Mouse (Mus musculus) intestine, embryonic 14.5 days (tissue): ENCODE measurements around the gene Cbfa2t2. TPM values are rescaled to one million over a fixed set of nuclear protein-coding genes. Genes with fewer than 3 reads are reported as not detected.
A peak's percentile ranks its signal among the peaks of the same experiment; 100 is the strongest.

ENCODE experiments used
- ATAC-seq: fragments of 200-750 bp; cut with Nextera tagmentation; replicated peaks from 2 replicates; pipeline ENCODE4 v1.8.0; 2017; ENCODE audit warnings: low read depth, moderate number of reproducible peaks, moderate TSS enrichment, moderate library complexity; ENCODE audit not compliant: low FRiP score, low TSS enrichment
- DNase-seq: peaks from one replicate; pipeline ENCODE4 v3.0.0-alpha.2; 2018; ENCODE audit warnings: low spot score
- H3K27ac ChIP-seq: fragments of 300-500 bp; sonication (generic); 2 replicates; pipeline ENCODE4 v1.5.1; 2014; ENCODE audit warnings: low read depth, mild to moderate bottlenecking, control low read depth
- H3K27me3 ChIP-seq: fragments of 300-500 bp; sonication (generic); replicated peaks from 2 replicates; pipeline ENCODE4 v1.6.1; 2014; ENCODE audit warnings: low read length, control low read depth; ENCODE audit not compliant: control insufficient read depth, insufficient read depth
- H3K36me3 ChIP-seq: fragments of 300-500 bp; sonication (generic); 2 replicates; pipeline ENCODE4 v1.6.1; 2014; ENCODE audit warnings: low read length, control low read depth; ENCODE audit not compliant: control insufficient read depth, insufficient read depth
- H3K4me1 ChIP-seq: fragments of 300-500 bp; sonication (generic); replicated peaks from 2 replicates; pipeline ENCODE4 v1.6.1; 2014; ENCODE audit warnings: low read length, control low read depth, mixed read lengths; ENCODE audit not compliant: control insufficient read depth, insufficient read depth
- H3K4me2 ChIP-seq: fragments of 300-500 bp; sonication (generic); 2 replicates; pipeline ENCODE4 v1.6.1; 2014; ENCODE audit warnings: low read length
- H3K4me3 ChIP-seq: fragments of 300-500 bp; sonication (generic); 2 replicates; pipeline ENCODE4 v1.5.1; 2014; ENCODE audit warnings: low read depth, low read length, control low read depth, mixed read lengths
- H3K9ac ChIP-seq: fragments of 300-500 bp; sonication (generic); 2 replicates; pipeline ENCODE4 v1.6.1; 2014; ENCODE audit warnings: mild to moderate bottlenecking, low read length
- H3K9me3 ChIP-seq: fragments of 300-500 bp; sonication (generic); 2 replicates; pipeline ENCODE4 v1.6.1; 2016; ENCODE audit warnings: low read length, control low read depth; ENCODE audit not compliant: control insufficient read depth
- WGBS: fragments of 180-500 bp; shearing (Covaris S2); extraction: QIAGEN DNeasy Blood & Tissue Kit; methylation state at CpG from one replicate; pipeline ENCODE4 v1.1.7; 2014; 5-methylcytosine and 5-hydroxymethylcytosine counted together
- polyA plus RNA-seq: library from polyadenylated mRNA; unstranded; fragments of >200 nt; fragmentation: Nextera tagmentation; extraction: Ambion mirVana; gene quantifications from 2 replicates; pipeline ENCODE4 v1.2.1, GENCODE M21; 2014

Gene Cbfa2t2
- polyA plus RNA-seq, 1 experiment from 2014 or later: 33.6 TPM

GRCm38 (mm10) chr2:154567766-154568165 is 131.5 kb downstream of the Cbfa2t2 start:
- Histone ChIP-seq H3K9ac (peak overlapping the region; percentile 75), H3K36me3 (peaks cover 17% of the 10 kb centered on the region; the same call in 1 of the 2 replicates), H3K9me3 (no peaks in the 10 kb centered on the region), H3K4me3 (peak overlapping the region; percentile 74), H3K27me3 (no peaks in the 10 kb centered on the region), H3K4me2 (peak overlapping the region; percentile 77), H3K4me1 (peaks cover 26% of the 10 kb centered on the region), H3K27ac (peak overlapping the region; percentile 93; the same call in 1 of the 2 replicates)
- 57% methylated on average over 2 of the region's 2 CpGs for whole genome bisulfite sequencing
- ATAC-seq (no peak), DNase-seq (no peak)

GRCm38 (mm10) chr2:154568329-154569070 is 132.2 kb downstream of the Cbfa2t2 start:
- Histone ChIP-seq H3K4me2 (peak overlapping the region; percentile 77), H3K4me1 (peaks cover 26% of the 10 kb centered on the region), H3K36me3 (peaks cover 12% of the 10 kb centered on the region; the same call in 1 of the 2 replicates), H3K4me3 (peak overlapping the region; percentile 74), H3K27me3 (no peaks in the 10 kb centered on the region), H3K9me3 (no peaks in the 10 kb centered on the region), H3K27ac (peak overlapping the region; percentile 93), H3K9ac (peak overlapping the region; percentile 75)
- ATAC-seq: peak; percentile 1; the same call in 1 of the 2 replicates
- 18% methylated on average over 10 of the region's 10 CpGs for WGBS
- peak; percentile 87 for DNase-seq

- ATAC-seq (peak; percentile 82), DNase-seq (peak; percentile 89)
- Histone ChIP-seq H3K27me3 (no peaks in the 10 kb centered on the region), H3K4me3 (peak overlapping the region; percentile 74), H3K9me3 (no peaks in the 10 kb centered on the region), H3K27ac (peak overlapping the region; percentile 93), H3K36me3 (peaks cover 5% of the 10 kb centered on the region; the same call in 1 of the 2 replicates), H3K9ac (peak overlapping the region; percentile 75), H3K4me1 (peaks cover 26% of the 10 kb centered on the region), H3K4me2 (peak overlapping the region; percentile 77)
- WGBS: under 1% methylated on average over 62 of the region's 70 CpGs
These were observed 132.9 kb downstream of the Cbfa2t2 start for GRCm38 (mm10) chr2:154569071-154569748.

GRCm38 (mm10) chr2:154569836-154570286 is 133.6 kb downstream of the Cbfa2t2 start, which contains the start of gene E2f1:
Gene E2f1, minus strand, starts transcription at chr2:154569892.
- H3K27ac ChIP-seq: peak within 1 kb of the TSS; percentile 93

GRCm38 (mm10) chr2:154570666-154571065 is 134.4 kb downstream of the Cbfa2t2 start:
- ATAC-seq (no peak), DNase-seq (no peak)
- Histone ChIP-seq H3K36me3 (no peaks in the 10 kb centered on the region), H3K4me1 (peaks cover 26% of the 10 kb centered on the region), H3K9ac (no peak overlapping the region), H3K27ac (no peak overlapping the region; the same call in 1 of the 2 replicates), H3K4me2 (peak overlapping the region; percentile 77; the same call in 1 of the 2 replicates), H3K9me3 (no peaks in the 10 kb centered on the region), H3K4me3 (no peak overlapping the region), H3K27me3 (no peaks in the 10 kb centered on the region)
- WGBS: 61% methylated on average over 4 of the region's 4 CpGs

More at GRCm38 (mm10) chr2:154569836-154570286, 133.6 kb downstream of the Cbfa2t2 start, which contains the start of gene E2f1:
- Histone ChIP-seq H3K4me1 (peaks cover 26% of the 10 kb centered on the region), H3K36me3 (0 out of 2 replicates have a peak, but pooled peaks cover under 1% of the 10 kb centered on the region), H3K4me3 (peak within 1 kb of the TSS; percentile 74), H3K9me3 (no peaks in the 10 kb centered on the region), H3K4me2 (peak within 1 kb of the TSS; percentile 77), H3K9ac (peak within 1 kb of the TSS; percentile 75), H3K27me3 (no peaks in the 10 kb centered on the region)
- under 1% methylated on average over 44 of the region's 44 CpGs for WGBS
- peak; percentile 97 for ATAC-seq
- peak; percentile 96 for DNase-seq

GRCm38 (mm10) chr2:154571266-154571665 is 135.0 kb downstream of the Cbfa2t2 start:
- H3K36me3 ChIP-seq: no peaks in the 10 kb centered on the region
- peaks cover 26% of the 10 kb centered on the region for H3K4me1 ChIP-seq
- no peak for ATAC-seq
- no peak overlapping the region for H3K4me2 ChIP-seq
- DNase-seq: no peak
- no peak overlapping the region for H3K9ac ChIP-seq
- no peaks in the 10 kb centered on the region for H3K27me3 ChIP-seq
- no peak overlapping the region for H3K27ac ChIP-seq
- WGBS: 84% methylated on average over 4 of the region's 4 CpGs
- no peaks in the 10 kb centered on the region for H3K9me3 ChIP-seq
- H3K4me3 ChIP-seq: no peak overlapping the region

- Histone ChIP-seq H3K4me1 (peaks cover 26% of the 10 kb centered on the region), H3K9ac (no peak overlapping the region), H3K27ac (no peak overlapping the region), H3K4me3 (no peak overlapping the region), H3K36me3 (no peaks in the 10 kb centered on the region), H3K27me3 (no peaks in the 10 kb centered on the region), H3K4me2 (no peak overlapping the region), H3K9me3 (no peaks in the 10 kb centered on the region)
- 58% methylated on average over 8 of the region's 8 CpGs for WGBS
- ATAC-seq (no peak), DNase-seq (no peak)
These were observed 135.7 kb downstream of the Cbfa2t2 start for GRCm38 (mm10) chr2:154571976-154572375.

- Histone ChIP-seq H3K4me1 (peaks cover 19% of the 10 kb centered on the region), H3K27ac (no peak overlapping the region), H3K4me2 (no peak overlapping the region), H3K4me3 (no peak overlapping the region), H3K9me3 (no peaks in the 10 kb centered on the region), H3K9ac (no peak overlapping the region), H3K27me3 (no peaks in the 10 kb centered on the region), H3K36me3 (no peaks in the 10 kb centered on the region)
- 76% methylated on average over 3 of the region's 3 CpGs for WGBS
- ATAC-seq (no peak), DNase-seq (no peak)
These were observed 136.7 kb downstream of the Cbfa2t2 start for GRCm38 (mm10) chr2:154572996-154573395.
